Mouse (Mus musculus) small intestine, adult 2 months (tissue): Measurements from ENCODE around the gene Arid5b. TPM values are rescaled to one million over a fixed set of nuclear protein-coding genes. Genes with fewer than 3 reads are reported as not detected.

Experiments used
- H3K27ac ChIP-seq: fragments of 200-500 bp; 2 replicates; pipeline ENCODE4 v1.5.1; 2012; ENCODE audit warnings: low read depth, low read length, control low read depth, inconsistent platforms; ENCODE audit not compliant: insufficient read depth
- H3K27me3 ChIP-seq: fragments of 200-500 bp; 2 replicates; pipeline ENCODE4 v1.6.1; 2012; ENCODE audit warnings: mild to moderate bottlenecking, moderate library complexity, low read length, inconsistent platforms; ENCODE audit not compliant: control insufficient read depth, insufficient read depth
- H3K36me3 ChIP-seq: fragments of 200-500 bp; 2 replicates; pipeline ENCODE4 v1.6.1; 2012; ENCODE audit warnings: mild to moderate bottlenecking, low read length, control low read depth, inconsistent platforms; ENCODE audit not compliant: control insufficient read depth, insufficient read depth
- H3K4me1 ChIP-seq: fragments of 200-500 bp; 2 replicates; pipeline ENCODE4 v1.6.1; 2012; ENCODE audit warnings: low read length, inconsistent platforms, mixed read lengths; ENCODE audit not compliant: control insufficient read depth, insufficient read depth, insufficient read length
- H3K4me3 ChIP-seq: fragments of 200-500 bp; 2 replicates; pipeline ENCODE4 v1.5.1; 2012; ENCODE audit warnings: low read depth, mild to moderate bottlenecking, control low read depth, inconsistent platforms, low read length, moderate library complexity
- CTCF ChIP-seq: fragments of 200-500 bp; IDR thresholded peaks from 2 replicates; pipeline ENCODE4 v1.5.1; 2012; ENCODE audit warnings: low read depth, mild to moderate bottlenecking, control low read depth, inconsistent platforms, low read length, moderate library complexity, mixed read lengths; ENCODE audit not compliant: insufficient replicate concordance, insufficient read length; ENCODE audit errors: extremely low read depth
- POLR2A ChIP-seq: fragments of 200-500 bp; IDR thresholded peaks from 2 replicates; pipeline ENCODE4 v1.6.1; 2012; ENCODE audit warnings: low read depth, mild to moderate bottlenecking, control low read depth, inconsistent platforms, low read length, moderate library complexity
- WGBS: fragments of 180-500 bp; shearing (Covaris S2); methylation state at CpG from one replicate; pipeline ENCODE4 v1.1.7; 2018; 5-methylcytosine and 5-hydroxymethylcytosine counted together
- polyA plus RNA-seq: library from polyadenylated mRNA; depleted of rRNA; stranded (reverse); fragments of >200 nt; gene quantifications from 2 replicates; pipeline ENCODE4 v1.2.3, GENCODE M21; 2012

The Arid5b gene
- polyA plus RNA-seq, 1 experiment, result 3.3 TPM

GRCm38 (mm10) chr10:68141567-68141966, 137.0 kb downstream of the Arid5b start:
- Histone ChIP-seq H3K27ac (no peak overlapping the region), H3K27me3 (no peaks in the 10 kb centered on the region), H3K4me3 (no peak overlapping the region), H3K36me3 (no peaks in the 10 kb centered on the region), H3K4me1 (peaks cover 5% of the 10 kb centered on the region; the same call in 1 of the 2 replicates)
- TF ChIP-seq CTCF (no peak), POLR2A (no peak)
- 72% methylated on average over 7 of the region's 7 CpGs for WGBS

- TF ChIP-seq POLR2A (no peak), CTCF (no peak)
- H3K27me3 ChIP-seq, result no peaks in the 10 kb centered on the region
Observed at GRCm38 (mm10) chr10:68140871-68141270, 137.7 kb downstream of the Arid5b start.

GRCm38 (mm10) chr10:68140306-68140705, 138.2 kb downstream of the Arid5b start:
- 47% methylated on average over 6 of the region's 6 CpGs for WGBS
- Histone ChIP-seq H3K27me3 (no peaks in the 10 kb centered on the region), H3K4me3 (no peak overlapping the region), H3K36me3 (no peaks in the 10 kb centered on the region), H3K4me1 (peaks cover 6% of the 10 kb centered on the region; the same call in 1 of the 2 replicates), H3K27ac (0 out of 2 replicates have a peak overlapping the region, but pooled peaks have one; percentile 6)
- TF ChIP-seq POLR2A (no peak), CTCF (no peak)

More at GRCm38 (mm10) chr10:68140871-68141270, 137.7 kb downstream of the Arid5b start:
- WGBS, result 8% methylated on average over 2 of the region's 2 CpGs
- Histone ChIP-seq H3K4me3 (no peak overlapping the region), H3K4me1 (peaks cover 6% of the 10 kb centered on the region; the same call in 1 of the 2 replicates), H3K27ac (no peak overlapping the region), H3K36me3 (no peaks in the 10 kb centered on the region)

GRCm38 (mm10) chr10:68138123-68138522, 140.4 kb downstream of the Arid5b start:
- H3K27ac ChIP-seq, result no peak overlapping the region
- peaks cover 7% of the 10 kb centered on the region; the same call in 1 of the 2 replicates for H3K36me3 ChIP-seq
- no peaks in the 10 kb centered on the region for H3K27me3 ChIP-seq
- TF ChIP-seq CTCF (no peak), POLR2A (no peak)
- peaks cover 6% of the 10 kb centered on the region; the same call in 1 of the 2 replicates for H3K4me1 ChIP-seq
- H3K4me3 ChIP-seq, result no peak overlapping the region
- WGBS, result 79% methylated on average over 5 of the region's 5 CpGs

DNA sequence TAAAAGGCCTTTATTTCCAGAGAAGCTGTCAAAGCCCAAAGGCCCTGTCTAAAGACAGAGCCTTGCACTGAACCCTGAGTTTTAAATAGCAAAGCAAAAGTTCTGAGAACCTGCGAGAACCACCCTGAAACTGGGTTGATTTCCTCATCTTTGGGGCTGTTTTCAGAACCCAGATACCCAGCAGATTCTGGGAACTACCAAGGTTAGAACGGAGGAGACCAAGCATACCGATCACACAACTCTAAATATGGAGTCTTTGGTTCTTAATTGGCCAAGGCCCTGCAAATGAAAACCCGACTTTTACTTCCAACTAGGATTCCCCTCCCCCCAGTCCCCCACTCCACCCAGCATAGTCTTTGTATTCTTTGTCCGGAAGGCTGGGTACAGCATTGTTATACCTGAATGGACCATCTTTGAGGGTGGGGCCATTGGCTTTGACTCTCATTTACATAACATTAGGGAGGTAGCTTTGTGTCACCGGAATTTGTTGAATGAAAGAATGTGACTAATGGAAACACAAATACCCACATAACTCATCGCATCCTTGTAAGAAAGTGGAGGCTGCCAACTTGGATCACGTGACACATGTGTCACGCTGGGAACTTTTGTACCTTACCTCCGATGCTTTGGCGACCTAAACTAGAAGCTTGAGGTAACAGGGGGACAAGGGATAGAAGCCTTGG, 141.2 kb downstream of the Arid5b start:
- 62% methylated on average over 11 of the region's 11 CpGs for WGBS
- peak overlapping the region; percentile 78 for H3K27ac ChIP-seq
- no peak overlapping the region for H3K4me3 ChIP-seq
- TF ChIP-seq CTCF (no peak), POLR2A (no peak)
- H3K4me1 ChIP-seq, result peaks cover 6% of the 10 kb centered on the region; the same call in 1 of the 2 replicates
- no peaks in the 10 kb centered on the region for H3K27me3 ChIP-seq
- peaks cover 13% of the 10 kb centered on the region for H3K36me3 ChIP-seq

- no peaks in the 10 kb centered on the region for H3K27me3 ChIP-seq
- H3K4me1 ChIP-seq, result peaks cover 6% of the 10 kb centered on the region; the same call in 1 of the 2 replicates
- peak overlapping the region; percentile 66 for H3K4me3 ChIP-seq
- peak; percentile 70 for TF ChIP-seq POLR2A
- 0 out of 2 replicates have a peak, but pooled peaks have one; percentile 9 for TF ChIP-seq CTCF
- 2% methylated on average over 18 of the region's 18 CpGs for WGBS
- peak overlapping the region; percentile 78 for H3K27ac ChIP-seq
- H3K36me3 ChIP-seq, result peaks cover 19% of the 10 kb centered on the region
Observed at GRCm38 (mm10) chr10:68136480-68137083, 142.0 kb downstream of the Arid5b start.

- Histone ChIP-seq H3K4me3 (peak overlapping the region; percentile 66), H3K27me3 (no peaks in the 10 kb centered on the region), H3K27ac (peak overlapping the region; percentile 78), H3K4me1 (peaks cover 6% of the 10 kb centered on the region; the same call in 1 of the 2 replicates), H3K36me3 (peaks cover 19% of the 10 kb centered on the region)
- 8% methylated on average over 9 of the region's 9 CpGs for WGBS
- TF ChIP-seq POLR2A, result no peak
- no peak for TF ChIP-seq CTCF
Observed at GRCm38 (mm10) chr10:68136051-68136450, 142.5 kb downstream of the Arid5b start.
